Comparison of ENCODE assay signal across 8 mouse cellular contexts in the genomic region with DNA sequence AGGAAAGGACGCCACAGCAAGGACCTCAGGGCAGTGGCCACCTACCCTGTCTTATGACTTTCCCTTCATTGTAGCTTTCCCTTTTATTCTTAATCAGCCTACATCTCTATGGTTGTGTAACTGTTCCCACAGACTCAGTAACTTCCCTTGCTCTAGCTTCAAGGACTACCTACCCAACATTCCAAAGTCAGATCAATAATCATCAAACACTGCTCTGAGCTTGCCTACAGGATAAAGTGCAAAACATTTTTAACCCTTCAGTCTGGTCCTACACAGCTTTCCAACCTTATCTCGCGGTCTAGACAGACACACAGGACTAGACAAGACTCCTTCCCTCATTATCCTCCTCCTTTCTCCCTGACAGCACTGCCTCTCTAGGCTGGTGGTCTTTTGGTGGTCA. TPM values are rescaled to one million over a fixed set of nuclear protein-coding genes. Genes with fewer than 3 reads are reported as not detected.
A peak's percentile ranks its signal among the peaks of the same experiment; 100 is the strongest.
DNase-seq lines count a peak whose midpoint lies in the region; ATAC-seq and TF ChIP-seq lines count a peak whose summit lies in the region.

No protein-coding gene starts in this region.

- 2% methylated on average over 3 of the region's 3 CpGs for WGBS in forebrain, embryonic 13.5 days
- under 1% methylated on average over 3 of the region's 3 CpGs for WGBS in liver, embryonic 16.5 days (ENCODE audit: insufficient replicate concordance)

- no peak for DNase-seq in gastrocnemius, adult 2 months
- no peak for DNase-seq in gastrocnemius, postnatal 4 days (ENCODE audit: low spot score in 2 of 2)
- no peak for DNase-seq in retina, embryonic 14.5 days (ENCODE audit: low spot score)
- no peak for DNase-seq in thymus, postnatal 4 days
- no peak for DNase-seq in right cerebral cortex, postnatal 10 days (ENCODE audit: low spot score in 2 of 2)

- H3K4me1 ChIP-seq in E14TG2a.4 (replicated peaks; ENCODE audit: low read depth, low read length), result peaks cover 50% of the 10 kb centered on the region
- peaks cover 38% of the 10 kb centered on the region for H3K4me1 ChIP-seq in forebrain, embryonic 13.5 days
- H3K4me1 ChIP-seq in liver, embryonic 16.5 days (ENCODE audit: control insufficient read depth, low read depth, low read length), result peaks cover 23% of the 10 kb centered on the region

- peak; percentile 19; the same call in 1 of the 2 replicates for ATAC-seq in forebrain, embryonic 13.5 days
- ATAC-seq in liver, embryonic 16.5 days (ENCODE audit: low read depth), result peak; percentile 5

- peak overlapping the region; percentile 91 for H3K27ac ChIP-seq in gastrocnemius, adult 2 months
- H3K27ac ChIP-seq in forebrain, embryonic 13.5 days, result peak overlapping the region; percentile 75; the same call in 1 of the 2 replicates
- H3K27ac ChIP-seq in liver, embryonic 16.5 days (ENCODE audit: low read length), result peak overlapping the region; percentile 97

- H3K9ac ChIP-seq in forebrain, embryonic 13.5 days, result peak overlapping the region; percentile 88
- peak overlapping the region; percentile 86 for H3K9ac ChIP-seq in liver, embryonic 16.5 days (ENCODE audit: low read depth, low read length)

- H3K4me2 ChIP-seq in forebrain, embryonic 13.5 days, result peak overlapping the region; percentile 79
- H3K4me2 ChIP-seq in liver, embryonic 16.5 days (ENCODE audit: low read depth, low read length), result peak overlapping the region; percentile 88

- peak overlapping the region; percentile 97 for H3K4me3 ChIP-seq in gastrocnemius, adult 2 months
- peak overlapping the region; percentile 90 for H3K4me3 ChIP-seq in E14TG2a.4 (replicated peaks; ENCODE audit: low read length)
- H3K4me3 ChIP-seq in forebrain, embryonic 13.5 days, result peak overlapping the region; percentile 90
- H3K4me3 ChIP-seq in liver, embryonic 16.5 days (ENCODE audit: low read depth, low read length), result peak overlapping the region; percentile 100

- intact Hi-C loops in gastrocnemius, adult 2 months (cut with DNase I), result no loop called here

- peaks cover 7% of the 10 kb centered on the region; the same call in 1 of the 2 replicates for H3K36me3 ChIP-seq in E14TG2a.4 (ENCODE audit: insufficient read depth, low read length)
- H3K36me3 ChIP-seq in forebrain, embryonic 13.5 days (ENCODE audit: poor library complexity, severe bottlenecking), result no peaks in the 10 kb centered on the region
- no peaks in the 10 kb centered on the region for H3K36me3 ChIP-seq in liver, embryonic 16.5 days (ENCODE audit: control insufficient read depth, insufficient read depth)

- no peaks in the 10 kb centered on the region for H3K9me3 ChIP-seq in E14TG2a.4 (ENCODE audit: low read length)
- H3K9me3 ChIP-seq in forebrain, embryonic 13.5 days (replicated peaks), result no peaks in the 10 kb centered on the region
- H3K9me3 ChIP-seq in liver, embryonic 16.5 days (replicated peaks; ENCODE audit: control insufficient read depth, low read length), result no peaks in the 10 kb centered on the region

- no peak for TF ChIP-seq CTCF in gastrocnemius, adult 2 months (IDR thresholded peaks at IDR 0.05)
- no peak for TF ChIP-seq CTCF in E14TG2a.4 (conservative IDR thresholded peaks at IDR 0.05; ENCODE audit: low read length)

- H3K27me3 ChIP-seq in E14TG2a.4 (ENCODE audit: insufficient read depth, low read length), result no peaks in the 10 kb centered on the region
- H3K27me3 ChIP-seq in forebrain, embryonic 13.5 days, result no peaks in the 10 kb centered on the region
- no peaks in the 10 kb centered on the region for H3K27me3 ChIP-seq in liver, embryonic 16.5 days (ENCODE audit: control insufficient read depth, insufficient read depth, low read depth, low read length)

RNA-seq across cellular contexts. Expression of gene Nadk2, which starts 0.7 kb away (rescaled TPM):
- total RNA-seq in gastrocnemius, adult 2 months (2021), result 10 to 100 TPM; 32.2 to 42.6 TPM
- total RNA-seq in gastrocnemius, postnatal 4 days (2021), result 10 to 100 TPM; 34.1 to 34.5 TPM
- 23.0 and 24.4 TPM in 2 replicates for polyA plus RNA-seq in forebrain, embryonic 13.5 days (2015; fragmentation: Nextera tagmentation; extraction: Ambion mirVana)
- 85.7 and 88.8 TPM in 2 replicates for polyA plus RNA-seq in liver, embryonic 16.5 days (2015; fragmentation: Nextera tagmentation; extraction: Ambion mirVana)
